8 mouse cellular contexts compared by ENCODE assay signal in the genomic region with DNA sequence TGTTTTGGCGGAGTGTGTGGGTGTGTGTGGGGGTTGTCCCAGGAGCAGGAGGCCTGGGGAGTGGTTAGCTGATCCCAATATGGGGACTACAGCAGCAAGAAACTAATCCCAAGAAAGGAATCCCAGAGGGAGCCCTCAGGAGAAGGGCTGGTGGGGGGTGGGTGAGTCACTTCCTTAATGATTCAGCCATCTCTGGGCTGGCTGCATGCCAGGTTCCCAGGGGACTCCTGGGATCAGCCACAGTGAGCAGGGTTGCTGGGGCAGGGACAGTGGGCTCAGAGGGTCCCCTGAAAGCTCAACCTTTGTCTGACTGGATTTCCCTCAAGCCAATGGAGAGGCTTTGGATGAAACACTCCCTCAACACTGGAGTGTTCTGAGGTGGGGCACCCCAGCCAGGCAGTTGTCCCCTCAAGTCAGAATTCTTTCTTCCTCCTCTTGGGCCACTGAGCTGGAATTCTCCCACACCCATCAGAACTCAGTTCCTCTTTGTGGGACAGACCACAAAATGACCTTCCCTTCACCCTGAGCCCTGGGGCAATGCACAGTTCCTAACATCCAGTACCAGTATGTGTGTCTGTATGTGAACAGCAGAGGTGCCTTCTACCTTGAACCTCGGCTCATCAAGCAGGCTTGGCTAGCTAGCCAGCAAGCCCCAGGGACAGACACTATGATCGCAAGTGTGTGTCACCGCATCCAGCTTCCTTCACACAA. TPM values are rescaled to one million over a fixed set of nuclear protein-coding genes. Genes with fewer than 3 reads are reported as not detected.
DNase-seq lines count a peak whose midpoint lies in the region; ATAC-seq and TF ChIP-seq lines count a peak whose summit lies in the region.

No protein-coding gene starts in this region.

- peak overlapping the region; percentile 87 for H3K4me2 ChIP-seq in intestine, embryonic 16.5 days (ENCODE audit: low read depth, low read length)
- H3K4me2 ChIP-seq in lung, embryonic 14.5 days: peak overlapping the region; percentile 92

- H3K27ac ChIP-seq in intestine, embryonic 16.5 days (ENCODE audit: low read length): peak overlapping the region; percentile 83
- peak overlapping the region; percentile 47 for H3K27ac ChIP-seq in lung, embryonic 14.5 days (ENCODE audit: low read depth)

- H3K4me1 ChIP-seq in intestine, embryonic 16.5 days (ENCODE audit: control insufficient read depth, insufficient read depth, low read length): peaks cover 45% of the 10 kb centered on the region
- H3K4me1 ChIP-seq in lung, embryonic 14.5 days (ENCODE audit: insufficient read depth): peaks cover 16% of the 10 kb centered on the region

- 63% methylated on average over 4 of the region's 4 CpGs for WGBS in intestine, embryonic 16.5 days
- WGBS in lung, embryonic 14.5 days: 66% methylated on average over 4 of the region's 4 CpGs

- no peaks in the 10 kb centered on the region for H3K36me3 ChIP-seq in intestine, embryonic 16.5 days (ENCODE audit: control insufficient read depth, insufficient read depth, low read length)
- peaks cover 6% of the 10 kb centered on the region; the same call in 1 of the 2 replicates for H3K36me3 ChIP-seq in lung, embryonic 14.5 days (ENCODE audit: insufficient read depth)

- peaks cover 4% of the 10 kb centered on the region; the same call in 1 of the 2 replicates for H3K27me3 ChIP-seq in intestine, embryonic 16.5 days (replicated peaks; ENCODE audit: control insufficient read depth, insufficient read depth, low read length)
- H3K27me3 ChIP-seq in lung, embryonic 14.5 days (ENCODE audit: insufficient read depth, low read length): 0 out of 2 replicates have a peak, but pooled peaks cover 3% of the 10 kb centered on the region

- H3K9me3 ChIP-seq in intestine, embryonic 16.5 days (ENCODE audit: control insufficient read depth, low read length): no peaks in the 10 kb centered on the region
- H3K9me3 ChIP-seq in lung, embryonic 14.5 days (ENCODE audit: low read depth, low read length): no peaks in the 10 kb centered on the region

- H3K9ac ChIP-seq in intestine, embryonic 16.5 days (ENCODE audit: low read depth, low read length): peak overlapping the region; percentile 28; the same call in 1 of the 2 replicates
- no peak overlapping the region; the same call in 1 of the 2 replicates for H3K9ac ChIP-seq in lung, embryonic 14.5 days

- intact Hi-C loops in left cerebral cortex, postnatal 25 days (cut with DNase I): no loop called here

- ATAC-seq in intestine, embryonic 16.5 days: peak; percentile 54
- no peak for ATAC-seq in lung, embryonic 14.5 days (ENCODE audit: insufficient read depth)

- peak overlapping the region; percentile 67; the same call in 1 of the 2 replicates for H3K4me3 ChIP-seq in intestine, embryonic 16.5 days (ENCODE audit: low read length)
- H3K4me3 ChIP-seq in lung, embryonic 14.5 days (ENCODE audit: low read depth, low read length): no peak overlapping the region

- TF ChIP-seq CTCF in lung, embryonic 14.5 days (IDR thresholded peaks at IDR 0.05; ENCODE audit: low read depth): no peak

- DNase-seq in urinary bladder, postnatal 25 days (ENCODE audit: low spot score): peak; percentile 46
- DNase-seq in urinary bladder, adult 2 months (ENCODE audit: low spot score): no peak
- peak; percentile 55 for DNase-seq in gastrocnemius, adult 18-20 months (ENCODE audit: low spot score)
- DNase-seq in lung, embryonic 14.5 days: peak; percentile 81
- no peak for DNase-seq in left cerebral cortex, postnatal 25 days (ENCODE audit: low spot score in 2 of 2)
- DNase-seq in T-cell, adult 2 months (ENCODE audit: low spot score): no peak
- no peak for DNase-seq in right cerebral cortex, adult 2 months (ENCODE audit: low spot score in 2 of 2)

RNA-seq across cellular contexts. Expression of a gene that starts 3.1 kb away (rescaled TPM):
- 119 and 129 TPM in 2 replicates for polyA plus RNA-seq in urinary bladder, adult 2 months (2012; rRNA removed)
- total RNA-seq in gastrocnemius, adult 18-20 months (2021): 10 to 100 TPM; 16.9 to 22.9 TPM
- polyA plus RNA-seq in intestine, embryonic 16.5 days (2015; fragmentation: Nextera tagmentation; extraction: Ambion mirVana): 39.5 TPM in 2 replicates
- polyA plus RNA-seq in lung, embryonic 14.5 days (2014; fragmentation: Nextera tagmentation; extraction: Ambion mirVana): 56.9 and 57.0 TPM in 2 replicates
- 1 to 10 TPM; 9.0 to 9.6 TPM for total RNA-seq in left cerebral cortex, postnatal 25 days (2021)

RNA-seq across cellular contexts. Expression of a gene that starts 23.0 kb away (rescaled TPM):
- polyA plus RNA-seq in urinary bladder, adult 2 months (2012; rRNA removed): 24.8 and 36.4 TPM in 2 replicates
- 10 to 100 TPM; 10.0 to 11.1 TPM for total RNA-seq in gastrocnemius, adult 18-20 months (2021)
- polyA plus RNA-seq in intestine, embryonic 16.5 days (2015; fragmentation: Nextera tagmentation; extraction: Ambion mirVana): 204 and 224 TPM in 2 replicates
- polyA plus RNA-seq in lung, embryonic 14.5 days (2014; fragmentation: Nextera tagmentation; extraction: Ambion mirVana): 184 and 199 TPM in 2 replicates
- total RNA-seq in left cerebral cortex, postnatal 25 days (2021): 10 to 100 TPM; 17.4 to 18.2 TPM

RNA-seq across cellular contexts. Expression of a gene that starts 39.0 kb away (rescaled TPM):
- polyA plus RNA-seq in urinary bladder, adult 2 months (2012; rRNA removed): 39.0 and 43.3 TPM in 2 replicates
- 10 to 100 TPM; 23.0 to 24.3 TPM for total RNA-seq in gastrocnemius, adult 18-20 months (2021)
- polyA plus RNA-seq in intestine, embryonic 16.5 days (2015; fragmentation: Nextera tagmentation; extraction: Ambion mirVana): 19.9 and 29.6 TPM in 2 replicates
- 35.8 and 37.7 TPM in 2 replicates for polyA plus RNA-seq in lung, embryonic 14.5 days (2014; fragmentation: Nextera tagmentation; extraction: Ambion mirVana)
- 10 to 100 TPM; 53.2 to 72.7 TPM for total RNA-seq in left cerebral cortex, postnatal 25 days (2021)

Comparison
In these comparisons a context has a peak if more than half of its experiments do, and no peak if none do; other contexts are left out.
1. DNase-seq: peak in urinary bladder, postnatal 25 days (single experiment), gastrocnemius, adult 18-20 months (single experiment) and lung, embryonic 14.5 days (single experiment); none in urinary bladder, adult 2 months (single experiment), left cerebral cortex, postnatal 25 days (0 of 2), T-cell, adult 2 months (single experiment) and right cerebral cortex, adult 2 months (0 of 2).